Mouse (Mus musculus) liver, adult 2 months (tissue): ENCODE measurements around the gene Slc7a8. TPM values are rescaled to one million over a fixed set of nuclear protein-coding genes. Genes with fewer than 3 reads are reported as not detected.

Experiments used
- DNase-seq: peaks from one replicate; pipeline ENCODE4 v3.0.0-alpha.2; 2011; ENCODE audit warnings: low read depth, low spot score; ENCODE audit errors: extremely low read depth
- H3K27ac ChIP-seq: fragments of 200-500 bp; replicated peaks from 2 replicates; pipeline ENCODE4 v1.5.1; 2012; ENCODE audit warnings: low read depth, mild to moderate bottlenecking, control low read depth, inconsistent platforms, low read length; ENCODE audit not compliant: insufficient read depth
- H3K27me3 ChIP-seq: fragments of 200-500 bp; 2 replicates; pipeline ENCODE4 v1.6.1; 2012; ENCODE audit warnings: mild to moderate bottlenecking, moderate library complexity, low read length, inconsistent platforms; ENCODE audit not compliant: control insufficient read depth, insufficient read depth
- H3K36me3 ChIP-seq: fragments of 200-500 bp; 2 replicates; pipeline ENCODE4 v1.6.1; 2012; ENCODE audit warnings: low read length, inconsistent platforms; ENCODE audit not compliant: control insufficient read depth, insufficient read depth
- H3K4me1 ChIP-seq: fragments of 200-500 bp; 2 replicates; pipeline ENCODE4 v1.6.1; 2011; ENCODE audit warnings: low read length; ENCODE audit not compliant: control insufficient read depth, insufficient read depth
- H3K4me3 ChIP-seq: fragments of 200-500 bp; 2 replicates; pipeline ENCODE4 v1.5.1; 2011; ENCODE audit warnings: low read depth, mild to moderate bottlenecking, control low read depth, low read length, moderate library complexity; ENCODE audit not compliant: insufficient read depth
- H3K79me2 ChIP-seq: fragments of 200-500 bp; 2 replicates; pipeline ENCODE4 v1.6.1; 2012; ENCODE audit warnings: inconsistent platforms, mild to moderate bottlenecking, low read length, moderate library complexity; ENCODE audit not compliant: control insufficient read depth, insufficient read depth
- H3K9ac ChIP-seq: fragments of 200-500 bp; 2 replicates; pipeline ENCODE4 v1.6.1; 2012; ENCODE audit warnings: low read depth, mild to moderate bottlenecking, control low read depth, inconsistent platforms, low read length
- CTCF ChIP-seq: fragments of 200-500 bp; IDR thresholded peaks from 2 replicates; pipeline ENCODE4 v1.5.1; 2011; ENCODE audit warnings: low read depth, low read length, control low read depth
- POLR2A ChIP-seq: fragments of 200-500 bp; IDR thresholded peaks from 2 replicates; pipeline ENCODE4 v1.6.1; 2011; ENCODE audit warnings: low read length, control low read depth; ENCODE audit not compliant: insufficient read depth; ENCODE audit errors: extremely low read depth
- WGBS: fragments of 180-500 bp; shearing (Covaris S2); methylation state at CpG from one replicate; pipeline ENCODE4 v1.1.7; 2018; 5-methylcytosine and 5-hydroxymethylcytosine counted together
- polyA plus RNA-seq: library from polyadenylated mRNA; depleted of rRNA; stranded (reverse); fragments of >200 nt; gene quantifications from 2 replicates; pipeline ENCODE4 v1.2.3, GENCODE M21; 2012
- total RNA-seq: library from RNA; depleted of rRNA; stranded (reverse); fragments of >200 nt; gene quantifications from 2 replicates; pipeline ENCODE4 v1.2.3, GENCODE M21; 2014

The Slc7a8 gene
- total and polyA plus RNA-seq, 2 experiments: 1.0 to 2.9 TPM

DNA sequence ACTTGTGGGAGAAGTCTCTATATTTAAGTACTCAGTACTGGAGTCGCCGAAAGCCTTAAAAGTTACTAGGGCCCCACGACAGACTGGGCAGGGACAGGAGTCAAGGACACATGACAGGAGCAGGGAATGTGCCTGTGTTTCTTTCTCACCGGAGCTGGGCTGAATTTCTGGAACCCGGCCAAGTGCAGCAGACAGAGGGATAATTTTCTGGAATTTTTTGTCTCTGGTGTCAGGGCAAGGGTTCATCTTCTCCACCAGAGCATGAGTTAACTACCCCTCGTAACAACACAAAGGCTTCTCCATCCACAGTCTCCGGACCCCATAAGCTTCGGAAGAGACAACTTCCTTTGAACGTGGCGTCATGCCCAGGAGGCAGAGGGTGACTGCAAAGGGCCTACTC lies 4.7 kb upstream of the Slc7a8 start:
- Histone ChIP-seq H3K9ac (no peak overlapping the region), H3K36me3 (no peaks in the 10 kb centered on the region), H3K79me2 (no peaks in the 10 kb centered on the region), H3K27ac (no peak overlapping the region), H3K27me3 (no peaks in the 10 kb centered on the region), H3K4me1 (peaks cover 3% of the 10 kb centered on the region; the same call in 1 of the 2 replicates), H3K4me3 (no peak overlapping the region)
- WGBS: 55% methylated on average over 10 of the region's 10 CpGs
- TF ChIP-seq POLR2A: no peak
- no peak for TF ChIP-seq CTCF
- DNase-seq: no peak

DNA sequence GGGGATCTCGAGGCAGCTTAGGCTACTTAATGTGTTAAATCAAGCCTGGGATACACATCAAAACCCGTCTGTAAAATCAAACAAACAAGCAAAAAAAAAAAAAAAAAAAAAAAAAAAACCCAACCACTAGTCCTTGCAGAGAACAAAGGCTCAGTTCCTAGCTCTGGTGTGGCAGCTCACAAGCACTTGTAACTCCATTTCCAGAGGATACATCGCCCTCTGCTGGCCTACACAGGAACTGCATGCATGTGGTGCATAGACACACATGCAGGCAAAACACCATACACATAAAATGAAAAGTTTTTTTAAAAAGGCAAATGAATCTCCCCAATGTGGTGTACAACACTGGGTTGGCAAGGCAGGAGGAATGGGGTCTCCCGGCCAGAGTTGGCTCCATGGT lies 4.2 kb upstream of the Slc7a8 start:
- H3K9ac ChIP-seq: no peak overlapping the region
- no peaks in the 10 kb centered on the region for H3K36me3 ChIP-seq
- H3K79me2 ChIP-seq: no peaks in the 10 kb centered on the region
- peaks cover 6% of the 10 kb centered on the region; the same call in 1 of the 2 replicates for H3K4me1 ChIP-seq
- TF ChIP-seq CTCF (peak; percentile 75), POLR2A (no peak)
- H3K4me3 ChIP-seq: no peak overlapping the region
- WGBS: 72% methylated on average over 4 of the region's 4 CpGs
- no peak overlapping the region for H3K27ac ChIP-seq
- peak; percentile 61 for DNase-seq
- H3K27me3 ChIP-seq: 0 out of 2 replicates have a peak, but pooled peaks cover 2% of the 10 kb centered on the region

DNA sequence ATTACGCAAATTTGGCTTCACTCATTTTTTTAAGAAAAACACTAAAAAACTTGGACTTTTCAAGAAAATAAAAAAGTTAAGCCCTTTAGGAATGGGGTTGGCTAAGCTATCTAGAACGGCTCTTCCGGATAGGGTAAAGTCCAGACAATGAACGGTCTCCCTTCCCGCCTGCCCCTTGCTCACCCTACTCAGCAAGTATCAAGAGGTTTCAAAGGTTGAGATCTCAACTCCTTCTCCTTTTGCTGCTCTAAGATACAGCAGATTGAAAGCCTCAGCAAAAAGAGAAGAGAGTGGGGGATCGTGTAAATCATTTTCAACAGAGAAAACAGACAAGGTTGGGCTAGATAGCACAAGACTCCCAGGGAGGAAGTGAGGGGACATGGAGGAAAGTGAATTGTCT lies 1.2 kb upstream of the Slc7a8 start:
- no peak overlapping the region for H3K27ac ChIP-seq
- 0 out of 2 replicates have a peak, but pooled peaks cover 2% of the 10 kb centered on the region for H3K27me3 ChIP-seq
- TF ChIP-seq CTCF (no peak), POLR2A (no peak)
- peaks cover 7% of the 10 kb centered on the region; the same call in 1 of the 2 replicates for H3K4me1 ChIP-seq
- no peaks in the 10 kb centered on the region for H3K36me3 ChIP-seq
- no peaks in the 10 kb centered on the region for H3K79me2 ChIP-seq
- no peak for DNase-seq
- 74% methylated on average over 6 of the region's 6 CpGs for WGBS
- no peak overlapping the region for H3K4me3 ChIP-seq
- H3K9ac ChIP-seq: no peak overlapping the region

DNA sequence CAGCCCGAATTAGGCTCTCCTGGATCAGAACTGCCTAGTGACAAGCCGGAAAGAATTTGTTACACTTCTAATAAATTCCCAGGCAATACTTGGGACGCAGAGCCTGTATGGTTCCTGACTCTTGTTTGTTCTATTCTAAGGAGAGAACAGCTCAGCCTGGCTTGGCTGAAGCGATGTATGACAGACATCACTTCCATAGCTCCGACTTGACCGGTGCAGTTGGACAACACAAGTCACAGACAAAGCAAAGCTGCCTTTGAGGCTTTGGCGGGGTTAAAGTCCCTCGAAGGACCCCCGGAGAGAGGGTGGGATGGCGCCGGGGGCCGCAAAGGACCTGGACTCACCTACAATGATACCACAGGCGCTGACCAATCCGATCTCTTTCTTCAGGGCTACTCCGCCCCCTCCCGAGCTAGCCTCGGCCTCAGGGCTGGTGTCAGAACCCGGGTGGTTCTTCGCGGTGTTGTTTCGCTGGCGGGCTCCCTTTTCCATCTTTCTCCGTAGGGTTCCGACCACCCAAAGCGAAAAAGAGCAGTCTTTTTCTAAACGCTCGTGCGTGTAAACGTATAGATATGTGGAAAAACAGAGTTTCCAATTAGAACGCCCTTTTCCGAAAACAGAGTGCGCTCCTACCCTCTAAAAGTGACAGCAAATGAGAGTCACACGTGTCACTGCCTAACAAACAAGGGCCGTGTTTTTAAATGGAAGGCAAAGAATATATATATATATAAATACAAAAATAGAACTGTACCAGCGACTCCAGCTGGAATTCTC lies 723 bp downstream of the Slc7a8 start:
- H3K9ac ChIP-seq: 0 out of 2 replicates have a peak overlapping the region, but pooled peaks have one; percentile 38
- TF ChIP-seq CTCF: no peak
- no peak for TF ChIP-seq POLR2A
- H3K4me3 ChIP-seq: peak overlapping the region; percentile 57
- H3K36me3 ChIP-seq: no peaks in the 10 kb centered on the region
- H3K79me2 ChIP-seq: no peaks in the 10 kb centered on the region
- H3K27me3 ChIP-seq: 0 out of 2 replicates have a peak, but pooled peaks cover 2% of the 10 kb centered on the region
- peaks cover 7% of the 10 kb centered on the region; the same call in 1 of the 2 replicates for H3K4me1 ChIP-seq
- H3K27ac ChIP-seq: no peak overlapping the region
- peak; percentile 19 for DNase-seq
- WGBS: 4% methylated on average over 35 of the region's 35 CpGs

DNA sequence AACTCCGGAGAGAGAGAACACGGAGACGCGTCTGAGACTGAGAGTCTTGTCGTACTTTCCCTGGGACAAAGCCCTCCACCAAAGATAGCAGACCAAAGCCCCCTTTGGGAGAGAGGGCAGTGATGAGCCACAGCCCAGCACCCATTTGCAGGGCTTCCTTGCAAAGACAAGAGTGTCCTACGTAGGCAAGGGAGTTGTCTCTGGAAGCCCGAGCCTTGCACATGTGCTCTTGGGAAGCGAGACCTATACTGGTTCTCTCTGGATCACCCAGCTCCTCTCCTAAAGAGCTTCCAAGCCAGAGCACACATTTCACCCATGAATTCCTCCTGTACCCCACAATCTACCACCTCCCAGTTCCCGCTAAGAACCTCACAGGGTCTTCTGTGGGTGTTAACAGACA lies 1.7 kb downstream of the Slc7a8 start:
- no peaks in the 10 kb centered on the region for H3K79me2 ChIP-seq
- 93% methylated on average over 9 of the region's 9 CpGs for WGBS
- no peak for TF ChIP-seq POLR2A
- TF ChIP-seq CTCF: no peak
- DNase-seq: no peak
- H3K4me1 ChIP-seq: peaks cover 7% of the 10 kb centered on the region; the same call in 1 of the 2 replicates
- no peak overlapping the region for H3K27ac ChIP-seq
- H3K4me3 ChIP-seq: no peak overlapping the region
- no peak overlapping the region for H3K9ac ChIP-seq
- H3K36me3 ChIP-seq: no peaks in the 10 kb centered on the region
- 0 out of 2 replicates have a peak, but pooled peaks cover 2% of the 10 kb centered on the region for H3K27me3 ChIP-seq

DNA sequence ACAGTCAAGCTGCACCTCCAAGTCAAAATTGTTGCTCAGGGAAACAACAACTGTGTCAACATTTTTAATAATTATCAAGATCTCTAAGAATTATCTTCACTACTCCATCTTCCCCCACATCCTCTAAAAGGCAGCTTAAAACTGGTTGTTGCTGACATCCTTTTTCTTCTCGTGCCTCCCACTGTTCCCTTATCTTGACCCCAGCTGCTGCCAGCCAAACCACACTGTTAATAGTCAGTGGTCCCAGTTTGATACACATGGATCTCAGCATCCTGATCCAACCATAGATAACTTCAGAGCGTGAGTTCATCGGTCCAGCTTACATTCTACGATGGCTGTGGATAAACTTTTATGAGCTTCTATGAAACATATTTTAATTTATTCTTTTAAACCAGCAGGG lies 3.9 kb downstream of the Slc7a8 start:
- Histone ChIP-seq H3K4me3 (no peak overlapping the region), H3K4me1 (peaks cover 7% of the 10 kb centered on the region; the same call in 1 of the 2 replicates), H3K27ac (no peak overlapping the region), H3K9ac (no peak overlapping the region), H3K27me3 (0 out of 2 replicates have a peak, but pooled peaks cover 2% of the 10 kb centered on the region), H3K79me2 (no peaks in the 10 kb centered on the region), H3K36me3 (no peaks in the 10 kb centered on the region)
- 85% methylated on average over 4 of the region's 4 CpGs for WGBS
- DNase-seq: no peak
- TF ChIP-seq POLR2A (no peak), CTCF (no peak)
